Mouse (Mus musculus) MEL-GATA-1-ER (cell line): ENCODE measurements at regions not wholly inside any gene's neighbourhood (a gene's known extent, or its start where the extent isn't known, plus 50 kb on each side); places are given as distances from the start of the nearest gene placed in this dataset.
A peak's percentile ranks its signal among the peaks of the same experiment; 100 is the strongest.

ENCODE experiments used
- DNase-seq: peaks from one replicate; pipeline ENCODE4 v3.0.0-alpha.2; 2012; ENCODE audit warnings: low read depth; ENCODE audit errors: extremely low read depth

DNA sequence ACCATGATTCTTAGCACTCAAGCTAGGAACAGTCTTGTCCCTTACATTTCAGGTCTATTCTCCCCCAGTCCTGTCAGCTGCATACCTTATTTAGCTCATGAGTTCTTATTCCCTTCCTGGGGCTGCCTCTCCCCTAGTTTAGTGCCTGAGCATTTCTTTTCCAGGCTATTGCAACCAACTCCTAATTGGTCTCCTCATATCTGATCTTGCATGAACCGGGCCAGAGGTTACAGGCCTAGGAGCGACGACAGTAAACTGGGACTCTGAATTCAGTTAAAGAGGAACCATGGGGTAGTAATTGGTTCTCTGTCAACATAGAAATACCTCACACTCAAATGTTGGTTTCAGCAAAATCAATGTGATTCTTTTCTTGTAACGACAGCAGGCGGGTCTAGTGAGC lies 195.9 kb downstream of the Kit start:
- no peak for DNase-seq

DNA sequence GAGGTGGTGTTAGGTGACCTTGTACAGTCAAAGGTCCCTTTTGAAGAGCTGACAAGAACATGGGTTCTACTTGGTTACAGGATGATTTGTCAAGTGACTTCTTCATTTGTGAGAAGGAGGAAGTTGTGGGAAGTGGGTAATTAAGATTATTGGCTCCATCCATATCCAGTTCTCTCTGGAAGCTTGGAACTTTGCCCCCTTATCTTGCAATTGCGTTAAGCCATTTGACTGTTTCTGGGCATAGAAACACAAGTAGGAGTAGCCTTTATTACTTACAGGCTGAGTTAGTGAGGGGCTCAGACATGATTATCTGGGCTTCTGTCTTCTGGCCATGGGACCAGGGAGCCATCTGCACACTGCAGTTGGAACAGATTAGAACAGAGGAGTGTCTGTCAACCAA lies 192.5 kb downstream of the Kit start:
- peak; percentile 61 for DNase-seq

DNA sequence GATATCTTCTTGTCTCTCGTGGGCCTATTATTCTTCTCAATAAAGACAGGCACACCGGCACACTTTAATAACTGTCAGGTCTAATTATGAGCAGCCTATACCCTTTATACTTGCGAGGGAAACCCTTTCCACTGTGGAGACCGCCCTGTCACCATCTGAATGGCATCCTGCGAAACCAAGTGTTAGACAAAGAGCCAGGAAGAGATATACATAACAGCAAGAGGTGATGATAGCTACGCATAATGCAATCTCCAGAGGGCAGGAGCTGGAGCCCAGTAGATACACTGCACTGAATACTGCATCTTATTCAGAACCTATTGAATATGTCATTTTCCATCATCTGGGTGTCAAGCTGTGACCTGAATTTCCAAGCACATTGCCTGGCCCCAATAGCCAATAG lies 187.7 kb downstream of the Kit start:
- peak; percentile 78 for DNase-seq

DNA sequence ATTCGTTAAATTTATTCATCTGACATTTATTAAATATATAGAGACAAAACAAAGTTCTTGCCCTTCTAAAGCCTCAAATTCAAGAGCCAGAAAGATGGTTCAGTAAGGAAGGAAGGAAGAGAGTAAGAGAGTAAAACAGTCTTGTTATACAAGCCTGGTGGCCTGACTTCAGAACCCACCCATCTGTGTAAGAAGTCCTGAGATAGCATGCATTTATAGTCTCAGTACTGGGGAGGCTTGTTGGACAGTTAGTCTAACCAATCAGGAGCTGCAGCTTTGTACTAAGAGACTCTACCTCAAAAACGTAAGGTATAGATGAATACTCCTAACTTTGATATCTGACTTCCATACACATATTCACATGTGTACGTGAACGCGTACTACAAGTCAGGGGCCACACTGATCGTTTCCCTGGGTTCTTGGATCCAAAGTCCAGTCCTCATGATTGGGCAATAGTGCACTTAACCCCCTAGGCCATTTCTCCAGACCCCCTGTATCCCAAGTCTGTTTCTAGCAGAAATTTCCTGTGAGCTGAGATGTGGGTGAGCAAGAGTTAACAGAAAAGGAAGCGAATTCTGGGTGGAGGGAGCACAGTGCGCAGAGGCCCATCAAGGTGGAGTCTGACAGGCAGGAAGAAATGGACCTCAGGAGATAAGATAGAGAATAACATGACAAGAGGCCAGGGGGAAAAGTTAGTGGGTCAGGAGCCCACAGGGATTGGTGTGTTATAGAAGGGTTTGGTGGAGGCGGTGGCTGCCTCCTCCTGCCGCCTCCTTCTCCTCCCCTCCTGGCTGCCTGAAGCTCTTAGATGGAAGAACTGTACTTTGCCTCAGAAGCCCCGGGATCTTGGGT lies 187.0 kb downstream of the Kit start:
- DNase-seq = peak; percentile 96

DNA sequence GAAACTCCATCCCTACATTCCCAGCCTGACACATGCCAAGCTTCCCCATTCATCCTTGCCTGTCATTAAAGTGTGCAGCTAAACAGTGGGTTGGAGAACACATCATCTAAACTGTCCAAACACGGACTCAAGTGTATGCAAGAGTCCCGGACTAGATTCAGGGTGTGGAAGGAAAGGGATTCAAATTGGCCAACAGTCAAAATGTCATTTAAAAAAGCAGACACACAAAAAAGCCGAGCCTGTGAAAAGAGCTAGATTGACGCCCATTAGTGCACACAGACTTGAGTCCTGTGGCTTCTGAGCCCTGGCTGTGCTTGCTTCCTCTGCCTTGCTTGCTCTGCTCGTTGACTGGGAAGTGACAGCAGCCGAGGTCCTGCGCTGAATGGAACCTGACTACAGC lies 181.5 kb downstream of the Kit start:
- DNase-seq = no peak

DNA sequence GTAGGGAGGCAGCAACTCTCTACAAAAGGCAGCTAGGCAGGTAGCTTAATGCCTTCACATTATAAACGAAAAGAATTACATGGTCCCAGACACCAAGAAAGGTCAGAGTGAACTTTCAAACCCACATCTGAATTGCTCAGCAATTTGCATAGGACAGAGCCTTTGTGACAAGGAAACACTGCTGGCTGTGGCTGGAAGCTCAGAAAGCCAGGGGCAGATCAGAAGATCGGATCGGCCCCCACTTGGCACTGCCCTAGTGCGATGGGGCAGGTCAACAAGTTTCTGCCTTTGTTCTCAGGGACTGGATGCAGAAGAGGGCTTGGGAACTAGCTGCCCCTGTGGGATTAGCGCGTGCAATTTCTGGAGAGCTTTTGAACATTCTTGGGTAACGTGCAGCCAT lies 179.6 kb downstream of the Kit start:
- no peak for DNase-seq

DNA sequence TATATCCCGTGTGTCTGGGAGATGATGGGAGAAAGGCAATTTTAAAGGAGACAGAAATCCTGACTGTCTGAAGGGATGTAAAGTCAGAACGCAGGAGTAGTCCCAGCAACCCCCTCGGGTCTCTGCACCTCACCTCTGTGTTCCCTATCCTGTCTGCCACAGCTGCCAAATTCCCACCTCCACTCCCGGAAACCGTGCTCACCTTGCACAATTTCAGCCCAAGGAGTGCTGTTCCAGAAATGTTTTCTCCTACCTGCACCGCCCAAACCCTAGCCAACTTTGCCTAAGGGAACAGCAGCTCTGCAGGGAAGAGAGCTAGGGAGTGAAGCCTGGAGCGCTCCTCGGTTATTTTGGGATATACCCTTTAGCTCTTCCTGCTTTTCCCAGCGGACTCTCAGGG lies 170.6 kb downstream of the Kit start:
- DNase-seq = no peak

DNA sequence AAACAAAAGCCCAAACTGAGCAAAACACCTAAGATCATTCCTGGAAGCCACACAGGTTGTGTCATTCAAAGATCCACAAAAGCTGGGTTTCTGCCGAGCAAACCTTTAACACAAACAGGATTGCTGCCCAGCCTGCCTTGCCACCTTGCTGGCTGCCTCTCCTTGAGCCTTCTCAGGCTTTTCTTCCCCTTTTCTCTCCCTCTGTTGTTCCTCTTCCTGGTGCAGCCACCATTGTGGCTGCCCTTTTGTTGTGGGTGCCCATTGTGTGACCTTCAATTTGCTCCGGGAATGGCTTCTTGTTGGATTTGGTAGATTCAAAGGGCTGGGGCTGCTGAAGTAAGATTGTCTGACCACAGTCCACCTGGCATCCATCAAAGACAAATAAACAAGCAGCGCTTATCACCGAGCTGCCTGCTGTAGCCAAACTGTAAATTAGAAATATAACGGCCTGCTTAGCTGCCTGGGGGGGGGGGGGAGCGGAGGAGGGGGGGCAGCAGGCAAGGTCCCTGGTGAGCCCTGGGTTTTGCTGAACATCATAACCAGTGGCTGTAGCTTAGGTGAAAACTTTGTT lies 169.8 kb downstream of the Kit start:
- DNase-seq = no peak

DNA sequence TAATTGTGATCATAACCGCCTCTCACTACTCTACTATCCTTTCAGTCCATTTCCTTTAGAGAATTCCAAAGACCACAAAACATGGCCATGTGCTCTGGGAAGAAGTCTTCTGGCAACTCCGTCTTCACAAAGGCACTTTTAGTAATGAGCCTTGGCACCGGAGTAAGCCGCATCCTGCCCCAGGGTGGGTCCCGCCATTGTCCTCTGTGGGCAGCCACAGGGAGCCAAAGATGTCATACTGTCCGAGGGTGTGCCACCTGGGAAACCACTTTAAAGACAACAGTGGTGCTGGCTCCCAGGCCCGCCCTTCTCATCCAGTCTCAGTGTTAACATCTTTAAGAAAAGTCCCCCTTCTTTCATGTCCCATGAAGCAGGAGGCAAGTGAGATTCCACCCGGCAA lies 164.6 kb downstream of the Kit start:
- DNase-seq = no peak

DNA sequence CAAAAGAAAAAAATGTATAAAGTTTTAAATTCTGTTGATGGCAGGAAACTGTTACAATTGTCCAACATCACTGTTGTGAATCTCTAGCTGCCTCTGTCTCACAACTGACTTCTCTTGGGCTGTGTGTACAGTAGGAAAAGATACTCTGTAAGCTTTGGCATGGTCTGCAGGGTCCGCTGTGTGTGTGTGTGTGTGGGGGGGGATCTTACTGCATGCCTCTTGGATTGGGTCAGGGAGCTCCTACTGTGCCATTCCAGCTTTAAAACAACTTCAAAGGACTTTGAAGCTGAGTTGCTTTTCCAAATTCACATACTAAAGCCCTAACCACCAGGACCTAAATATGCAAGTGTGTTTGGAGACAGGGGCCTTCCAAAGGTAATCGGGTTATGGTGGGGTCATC lies 163.7 kb downstream of the Kit start:
- DNase-seq = no peak

DNA sequence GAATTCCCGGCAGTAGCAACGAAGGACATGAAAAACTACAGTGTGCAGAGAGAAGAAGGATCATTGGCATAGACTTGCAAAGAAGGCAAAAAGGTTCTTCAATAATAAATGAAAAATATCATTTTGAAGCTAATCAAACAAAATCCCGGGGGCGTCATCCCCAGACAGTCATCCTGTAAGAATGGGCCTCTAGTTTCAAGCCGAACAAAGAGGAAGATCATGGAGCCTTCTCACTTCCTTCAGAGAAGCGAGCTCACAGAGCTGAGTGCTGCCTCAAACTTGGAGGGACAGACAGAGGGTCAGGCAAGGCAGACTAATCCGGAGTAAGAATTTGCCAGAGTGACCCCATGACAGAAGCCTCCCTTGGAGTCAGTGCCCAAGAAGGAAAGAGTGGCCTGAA lies 163.0 kb downstream of the Kit start:
- no peak for DNase-seq

DNA sequence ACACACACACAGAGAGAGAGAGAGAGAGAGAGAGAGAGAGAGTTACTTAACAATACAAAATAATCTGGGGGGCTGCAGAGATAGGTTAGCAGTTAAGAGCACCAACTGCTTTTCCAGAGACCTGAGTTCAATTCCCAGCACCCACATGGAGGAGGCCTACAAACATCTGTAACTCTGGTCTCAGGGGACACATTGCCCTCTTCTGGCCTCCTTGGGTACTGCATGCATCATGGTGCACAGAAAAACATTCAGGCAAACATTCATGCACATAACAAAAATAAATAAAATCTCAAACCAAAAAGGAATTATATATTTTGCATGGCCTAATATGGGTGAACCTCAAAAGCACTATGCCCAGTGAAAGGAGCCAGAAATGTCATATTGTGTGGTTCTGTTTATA lies 161.6 kb downstream of the Kit start:
- DNase-seq = no peak

DNA sequence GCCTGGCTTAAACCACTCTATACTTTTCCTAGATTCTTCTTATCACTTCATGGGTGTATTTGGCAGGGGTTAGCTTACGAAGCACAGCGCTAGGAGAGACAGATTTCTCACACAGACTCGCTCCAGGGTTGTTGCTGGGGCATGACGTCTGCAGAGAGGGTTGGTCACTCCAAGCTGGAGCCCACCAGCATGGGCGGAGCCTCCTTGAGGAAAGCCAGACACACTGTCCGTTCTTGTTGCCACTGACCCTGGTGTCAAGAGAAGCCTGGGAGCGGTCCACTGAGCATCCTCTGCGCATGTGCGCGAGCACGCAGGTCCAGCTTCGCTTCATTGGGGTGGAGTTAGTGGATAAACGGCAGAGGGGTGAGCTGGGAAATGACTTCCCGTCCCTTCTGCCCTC lies 159.8 kb downstream of the Kit start:
- DNase-seq = no peak

DNA sequence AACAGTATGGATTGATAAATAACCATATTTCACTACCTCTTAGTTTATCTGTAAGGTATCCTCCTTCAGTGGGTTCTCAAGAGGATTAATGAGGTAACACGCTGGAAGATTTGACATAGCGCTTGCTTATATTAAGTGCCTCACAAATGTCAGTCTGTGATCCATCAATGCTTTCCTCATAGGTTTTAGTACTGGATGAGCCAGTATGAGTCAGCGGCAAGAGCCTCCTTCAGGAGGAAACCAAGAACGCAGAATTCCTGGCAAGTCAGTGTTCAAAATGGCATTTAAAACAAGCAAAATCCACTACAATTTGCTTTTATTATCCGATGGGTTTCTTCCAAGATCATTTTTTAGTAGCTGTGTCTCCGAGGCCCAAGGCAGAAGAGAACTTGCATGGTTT lies 159.3 kb downstream of the Kit start:
- no peak for DNase-seq

DNA sequence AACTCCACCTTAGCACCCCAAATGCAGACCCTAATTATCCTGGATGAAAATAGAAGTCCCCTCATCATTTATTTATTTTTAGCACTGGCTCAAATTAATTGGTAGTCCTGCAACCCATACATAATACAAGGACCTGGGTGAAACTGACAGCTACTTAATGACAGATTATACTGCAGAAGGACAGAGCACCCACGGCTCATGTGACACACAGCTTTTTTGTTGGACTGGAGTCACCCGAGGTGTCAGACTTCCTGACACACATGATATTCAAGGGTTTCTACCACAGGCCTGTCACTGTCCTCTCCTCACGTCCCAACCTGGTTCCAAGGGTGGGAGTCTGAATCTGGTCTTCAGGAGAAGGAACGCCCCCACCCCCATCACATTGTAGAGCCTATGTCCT lies 156.5 kb downstream of the Kit start:
- no peak for DNase-seq

DNA sequence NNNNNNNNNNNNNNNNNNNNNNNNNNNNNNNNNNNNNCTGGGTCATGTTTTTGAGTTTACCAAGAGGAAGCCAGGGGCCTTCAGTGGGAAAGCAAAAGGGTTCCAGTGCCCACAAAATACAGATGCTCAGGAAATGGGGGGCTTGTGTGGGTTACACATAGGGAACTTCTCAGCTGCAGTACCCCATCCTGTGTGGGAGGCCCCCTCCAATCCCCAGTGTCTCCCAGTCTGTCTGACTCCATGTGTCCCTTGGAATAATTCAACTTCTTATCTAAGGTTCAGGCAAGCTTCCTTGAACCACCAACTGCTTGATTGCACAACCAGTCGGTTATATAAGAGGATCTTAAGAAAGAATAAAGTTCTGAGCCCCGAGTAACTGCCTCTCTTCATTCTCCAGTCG lies 156.0 kb downstream of the Kit start:
- no peak for DNase-seq

DNA sequence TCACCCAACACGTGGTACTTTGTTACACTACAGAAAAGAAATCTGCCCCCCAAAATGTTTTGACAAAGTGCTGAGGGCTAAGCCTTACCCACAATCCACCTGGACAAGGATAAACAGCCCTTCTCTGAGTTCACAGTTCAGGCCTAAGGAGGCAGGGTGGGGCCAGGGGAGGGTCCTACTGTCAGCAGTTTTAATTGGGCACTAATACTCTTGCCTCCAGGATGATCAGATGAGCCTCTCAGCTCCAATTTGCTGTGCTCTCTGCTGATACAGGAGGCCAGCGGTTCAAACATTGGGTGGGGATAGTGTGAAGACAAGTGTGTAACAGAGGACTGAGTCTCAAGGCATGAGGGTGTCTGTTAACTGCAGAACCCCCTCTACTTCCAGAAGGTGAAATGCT lies 146.6 kb downstream of the Kit start:
- no peak for DNase-seq

DNA sequence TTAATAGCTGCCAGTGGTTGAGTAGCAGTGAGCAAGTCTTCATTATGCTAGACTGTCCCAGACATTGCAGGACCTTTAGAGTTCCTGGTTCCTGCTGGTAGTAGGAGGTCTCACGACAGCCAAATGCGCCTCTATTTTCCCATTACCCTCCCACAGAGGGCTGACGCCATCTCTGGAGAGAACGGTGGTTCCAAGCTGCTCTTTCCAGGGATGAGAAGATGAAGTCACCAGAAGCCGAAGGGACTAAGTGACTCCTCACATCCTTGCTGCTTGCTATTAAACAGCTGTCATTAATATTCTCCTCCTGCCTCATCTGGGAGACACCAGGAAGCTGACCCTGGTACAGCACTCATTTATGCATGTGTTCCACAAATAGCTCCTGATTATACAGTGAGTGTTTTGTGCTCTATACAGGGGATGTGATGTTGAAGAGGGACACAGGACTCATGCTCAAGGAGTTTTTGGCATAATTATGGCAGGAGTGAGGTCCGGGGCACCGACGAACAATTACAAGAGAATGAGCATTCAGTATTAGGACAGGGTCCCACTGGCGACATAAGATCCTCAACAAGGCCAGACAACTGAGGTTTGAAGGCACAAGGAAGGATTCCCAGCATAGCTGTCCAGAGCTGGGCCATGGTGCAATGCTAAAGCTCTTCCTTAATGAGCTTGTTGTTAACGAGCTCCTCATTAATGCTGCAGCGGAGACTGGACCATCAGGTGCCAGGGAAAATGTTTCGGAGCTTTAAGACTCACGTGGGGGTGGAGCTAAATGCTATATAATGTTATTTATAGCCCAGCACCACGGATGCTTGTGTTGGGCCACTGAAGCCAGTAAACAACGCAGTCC lies 145.6 kb downstream of the Kit start:
- no peak for DNase-seq

DNA sequence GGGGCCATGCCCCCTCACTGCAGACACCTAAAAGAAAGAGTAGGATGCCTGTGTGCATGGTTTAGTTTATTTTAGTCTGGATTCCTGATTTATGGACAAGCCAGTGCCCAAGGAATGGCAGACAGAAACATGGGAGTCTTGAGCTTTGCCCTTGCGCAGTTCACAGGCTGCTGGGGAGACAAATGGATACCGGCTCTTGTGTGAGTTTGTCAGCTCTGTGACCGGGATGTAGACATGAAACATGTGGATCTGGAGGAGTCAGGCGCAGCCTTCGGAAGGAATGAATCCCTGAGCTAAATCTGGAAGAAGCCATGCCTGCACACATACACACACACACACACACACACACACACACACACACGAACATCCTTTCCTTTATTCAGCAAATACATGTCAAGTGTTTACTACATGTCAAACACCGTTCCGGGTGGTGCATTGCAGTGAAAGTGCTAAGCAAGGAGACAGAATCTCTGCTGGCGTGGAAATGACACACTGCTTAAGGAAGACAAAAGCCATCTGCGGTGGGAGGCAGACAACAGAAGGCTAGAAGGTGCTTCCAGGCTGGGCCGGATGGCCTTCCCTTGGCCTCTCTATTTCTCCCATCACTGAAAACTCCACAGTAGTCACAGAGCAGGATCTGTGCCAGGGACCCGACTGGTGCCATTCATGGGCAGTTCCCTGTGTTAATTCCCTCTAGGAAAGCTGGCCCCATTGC lies 144.0 kb downstream of the Kit start:
- no peak for DNase-seq
